Mouse (Mus musculus) hindbrain, embryonic 11.5 days (tissue): Measurements from ENCODE around the gene Ablim1. TPM values are rescaled to one million over a fixed set of nuclear protein-coding genes. Genes with fewer than 3 reads are reported as not detected.

Experiments
- ATAC-seq: fragments of 200-750 bp; cut with Nextera tagmentation; 2 replicates; pipeline ENCODE4 v1.8.0; 2017; ENCODE audit warnings: mild to moderate bottlenecking, moderate TSS enrichment, moderate library complexity; ENCODE audit not compliant: low FRiP score
- DNase-seq: peaks from one replicate; pipeline ENCODE4 v3.0.0-alpha.2; 2015; ENCODE audit warnings: low spot score
- H3K27ac ChIP-seq: fragments of 300-500 bp; sonication (generic); 2 replicates; pipeline ENCODE4 v1.5.1; 2014; ENCODE audit warnings: mild to moderate bottlenecking, low read depth, low read length
- H3K27me3 ChIP-seq: fragments of 300-500 bp; sonication (generic); 2 replicates; pipeline ENCODE4 v1.6.1; 2014; ENCODE audit warnings: mild to moderate bottlenecking, low read length, moderate library complexity, mixed read lengths; ENCODE audit not compliant: control insufficient read depth, insufficient read depth
- H3K36me3 ChIP-seq: fragments of 300-500 bp; sonication (generic); 2 replicates; pipeline ENCODE4 v1.6.1; 2014; ENCODE audit warnings: mild to moderate bottlenecking, low read length, moderate library complexity, mixed read lengths; ENCODE audit not compliant: control insufficient read depth, insufficient read depth
- H3K4me1 ChIP-seq: fragments of 300-500 bp; sonication (generic); replicated peaks from 2 replicates; pipeline ENCODE4 v1.6.1; 2014; ENCODE audit warnings: low read length, mixed read lengths; ENCODE audit not compliant: control insufficient read depth, insufficient read depth
- H3K4me2 ChIP-seq: fragments of 300-500 bp; sonication (generic); replicated peaks from 2 replicates; pipeline ENCODE4 v1.6.1; 2014; ENCODE audit warnings: mild to moderate bottlenecking, low read depth, low read length
- H3K4me3 ChIP-seq: fragments of 300-500 bp; sonication (generic); 2 replicates; pipeline ENCODE4 v1.5.1; 2014; ENCODE audit warnings: low read depth, low read length
- H3K9ac ChIP-seq: fragments of 300-500 bp; sonication (generic); 2 replicates; pipeline ENCODE4 v1.6.1; 2014; ENCODE audit warnings: low read depth, low read length
- H3K9me3 ChIP-seq: fragments of 300-500 bp; sonication (generic); 2 replicates; pipeline ENCODE4 v1.6.1; 2016; ENCODE audit warnings: low read length; ENCODE audit not compliant: control insufficient read depth
- WGBS: fragments of 180-500 bp; shearing (Covaris S2); extraction: QIAGEN DNeasy Blood & Tissue Kit; methylation state at CpG from one replicate; pipeline ENCODE4 v1.1.7; 2014; 5-methylcytosine and 5-hydroxymethylcytosine counted together
- polyA plus RNA-seq: library from polyadenylated mRNA; unstranded; fragments of >200 nt; fragmentation: Nextera tagmentation; extraction: Ambion mirVana; gene quantifications from 2 replicates; pipeline ENCODE4 v1.2.1, GENCODE M21; 2014

Gene Ablim1
- polyA plus RNA-seq, 1 experiment from 2014 or later = 18.6 TPM

DNA sequence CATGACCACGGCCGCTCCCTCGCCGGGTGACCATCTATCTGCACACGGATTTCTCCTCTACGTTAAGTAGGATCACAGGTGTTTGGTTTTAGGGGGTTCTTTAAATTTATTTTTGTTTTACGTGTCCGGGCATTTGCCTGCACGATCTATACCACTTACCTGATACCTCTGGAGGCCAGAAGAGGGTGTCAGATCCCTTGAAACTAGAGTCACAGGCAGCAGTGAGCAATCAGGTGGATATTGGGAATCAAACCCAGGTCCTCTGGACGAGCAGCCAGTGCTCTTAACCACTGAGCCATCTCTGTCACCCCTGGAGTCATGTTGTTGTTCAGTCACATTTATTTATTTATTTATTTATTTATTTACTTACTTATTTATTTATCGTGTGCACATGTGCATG lies 15.6 kb upstream of the Ablim1 start:
- Histone ChIP-seq H3K9ac (no peak overlapping the region), H3K27ac (no peak overlapping the region), H3K4me3 (no peak overlapping the region), H3K36me3 (no peaks in the 10 kb centered on the region), H3K27me3 (no peaks in the 10 kb centered on the region), H3K4me1 (no peaks in the 10 kb centered on the region), H3K9me3 (no peaks in the 10 kb centered on the region), H3K4me2 (no peak overlapping the region)
- 80% methylated on average over 11 of the region's 11 CpGs for WGBS
- no peak for ATAC-seq
- no peak for DNase-seq

DNA sequence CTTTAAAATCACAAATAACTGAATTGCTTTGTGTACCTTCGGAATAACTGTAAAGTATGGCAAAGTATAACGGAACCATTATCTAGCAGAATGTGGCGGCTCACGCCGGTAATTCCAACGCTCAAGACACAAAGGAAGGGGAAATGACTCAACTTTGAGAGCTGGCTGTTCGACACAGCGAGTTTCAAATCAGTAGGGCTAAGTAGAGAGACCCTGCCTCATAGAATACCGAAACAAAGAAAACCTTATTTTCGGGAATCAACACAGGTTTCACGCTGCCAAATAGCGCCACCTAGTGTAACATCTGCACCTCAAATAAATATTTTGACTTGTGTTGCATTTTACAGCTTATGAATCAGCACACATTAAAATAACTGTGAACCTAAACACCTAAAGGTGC lies 14.1 kb upstream of the Ablim1 start:
- peak; percentile 59 for DNase-seq
- no peaks in the 10 kb centered on the region for H3K9me3 ChIP-seq
- no peaks in the 10 kb centered on the region for H3K27me3 ChIP-seq
- no peaks in the 10 kb centered on the region for H3K36me3 ChIP-seq
- H3K9ac ChIP-seq = no peak overlapping the region
- ATAC-seq = no peak
- no peak overlapping the region for H3K4me3 ChIP-seq
- 59% methylated on average over 12 of the region's 12 CpGs for WGBS
- H3K4me2 ChIP-seq = no peak overlapping the region
- no peak overlapping the region for H3K27ac ChIP-seq
- H3K4me1 ChIP-seq = no peaks in the 10 kb centered on the region

DNA sequence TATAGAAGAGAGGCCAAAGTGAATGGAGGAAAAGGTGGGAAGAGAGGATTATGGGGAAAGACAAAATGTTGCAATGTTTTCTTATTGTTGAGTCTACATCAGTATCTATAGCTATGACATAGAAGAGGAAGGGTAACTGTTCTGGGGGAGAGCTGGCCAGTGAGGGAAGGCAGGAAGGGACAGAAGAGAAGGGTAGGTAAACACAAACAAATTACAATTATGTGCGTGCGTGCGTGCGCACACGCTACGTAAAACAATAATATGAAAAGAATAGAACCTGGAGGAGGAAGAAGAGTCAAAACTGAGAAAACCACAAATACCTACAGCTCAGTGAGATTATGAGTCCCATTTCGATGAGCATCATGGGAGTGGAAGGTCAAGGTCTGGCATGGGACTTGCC lies 13.6 kb upstream of the Ablim1 start:
- Histone ChIP-seq H3K27ac (no peak overlapping the region), H3K36me3 (no peaks in the 10 kb centered on the region), H3K9me3 (no peaks in the 10 kb centered on the region), H3K9ac (no peak overlapping the region), H3K4me2 (no peak overlapping the region), H3K4me1 (no peaks in the 10 kb centered on the region), H3K4me3 (no peak overlapping the region), H3K27me3 (no peaks in the 10 kb centered on the region)
- WGBS = 96% methylated on average over 7 of the region's 7 CpGs
- ATAC-seq (no peak), DNase-seq (no peak)

DNA sequence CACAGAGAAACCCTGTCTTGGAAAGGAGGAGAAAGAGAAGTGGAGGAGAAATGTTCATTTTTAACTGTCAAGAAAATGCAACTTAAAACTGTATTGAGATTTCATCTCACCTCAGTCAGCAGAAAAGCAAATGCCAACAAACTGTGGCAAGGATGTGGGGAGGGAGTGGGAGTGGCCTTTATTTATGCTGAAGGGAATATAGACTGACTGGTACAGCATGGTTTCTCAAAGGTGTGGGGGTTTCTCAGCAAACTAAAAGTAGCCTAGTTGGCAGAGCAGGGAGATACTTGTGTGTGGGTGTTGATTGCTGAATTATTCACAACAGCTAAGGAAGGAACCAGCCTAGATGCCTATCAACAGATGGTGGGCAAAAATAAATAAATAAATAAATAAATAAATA lies 13.0 kb upstream of the Ablim1 start:
- ATAC-seq (no peak), DNase-seq (no peak)
- no peaks in the 10 kb centered on the region for H3K9me3 ChIP-seq
- no peak overlapping the region for H3K4me2 ChIP-seq
- no peaks in the 10 kb centered on the region for H3K4me1 ChIP-seq
- H3K36me3 ChIP-seq = no peaks in the 10 kb centered on the region
- no peak overlapping the region for H3K9ac ChIP-seq
- H3K4me3 ChIP-seq = no peak overlapping the region
- no peak overlapping the region for H3K27ac ChIP-seq
- H3K27me3 ChIP-seq = no peaks in the 10 kb centered on the region

DNA sequence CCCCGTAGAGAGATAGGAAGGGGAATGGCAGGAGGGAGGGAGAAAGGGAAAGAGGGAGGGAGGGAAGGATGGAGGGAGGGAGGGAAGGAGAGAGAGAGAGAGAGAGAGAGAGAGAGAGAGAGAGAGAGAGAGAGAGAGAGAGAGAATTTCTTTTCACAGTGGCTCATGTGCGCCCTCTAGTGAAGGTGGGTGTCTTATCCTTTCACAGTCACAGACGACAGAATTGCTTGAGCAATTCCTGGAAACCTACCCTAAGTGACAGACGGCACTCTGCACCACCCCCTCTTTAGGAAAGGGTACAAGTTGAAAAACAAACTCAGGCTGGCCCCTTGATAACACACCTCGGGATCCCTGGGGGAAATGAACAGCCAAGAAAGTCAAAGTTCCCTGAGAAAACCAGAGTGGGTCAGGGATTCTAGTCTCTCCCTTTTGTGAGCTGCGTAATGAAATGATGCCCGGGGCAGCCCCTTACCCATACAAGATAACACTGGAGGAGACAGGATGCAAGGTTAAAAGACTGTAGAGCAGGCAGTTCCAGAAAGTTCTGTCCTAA lies 11.1 kb upstream of the Ablim1 start:
- ATAC-seq = no peak
- peak; percentile 78 for DNase-seq
- Histone ChIP-seq H3K4me3 (no peak overlapping the region), H3K9me3 (no peaks in the 10 kb centered on the region), H3K27ac (no peak overlapping the region), H3K4me2 (no peak overlapping the region), H3K9ac (no peak overlapping the region), H3K27me3 (no peaks in the 10 kb centered on the region), H3K36me3 (no peaks in the 10 kb centered on the region), H3K4me1 (no peaks in the 10 kb centered on the region)
- WGBS = 43% methylated on average over 7 of the region's 7 CpGs

DNA sequence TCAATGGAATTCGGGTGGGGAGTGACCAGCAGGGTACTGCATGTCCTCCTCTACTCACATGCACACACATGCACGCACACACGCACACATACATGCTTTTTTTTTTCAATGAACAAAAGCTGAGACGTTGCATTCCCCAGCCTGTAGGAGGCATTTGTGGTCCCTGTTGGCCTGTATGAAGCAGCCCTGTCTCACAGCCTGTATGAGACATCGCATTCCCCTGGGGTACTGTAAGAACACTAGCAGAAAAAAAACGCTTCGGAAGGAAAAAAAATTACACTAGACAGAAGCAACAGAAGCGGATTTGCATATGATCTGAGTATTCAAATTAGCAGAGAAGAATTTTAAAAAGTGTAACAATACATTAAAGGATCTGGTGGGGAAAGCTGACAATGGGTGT lies 8.4 kb upstream of the Ablim1 start:
- no peak for ATAC-seq
- Histone ChIP-seq H3K36me3 (no peaks in the 10 kb centered on the region), H3K4me3 (no peak overlapping the region), H3K9ac (no peak overlapping the region), H3K27me3 (no peaks in the 10 kb centered on the region), H3K4me2 (no peak overlapping the region), H3K27ac (no peak overlapping the region), H3K4me1 (no peaks in the 10 kb centered on the region), H3K9me3 (no peaks in the 10 kb centered on the region)
- DNase-seq = no peak
- 86% methylated on average over 8 of the region's 8 CpGs for WGBS

DNA sequence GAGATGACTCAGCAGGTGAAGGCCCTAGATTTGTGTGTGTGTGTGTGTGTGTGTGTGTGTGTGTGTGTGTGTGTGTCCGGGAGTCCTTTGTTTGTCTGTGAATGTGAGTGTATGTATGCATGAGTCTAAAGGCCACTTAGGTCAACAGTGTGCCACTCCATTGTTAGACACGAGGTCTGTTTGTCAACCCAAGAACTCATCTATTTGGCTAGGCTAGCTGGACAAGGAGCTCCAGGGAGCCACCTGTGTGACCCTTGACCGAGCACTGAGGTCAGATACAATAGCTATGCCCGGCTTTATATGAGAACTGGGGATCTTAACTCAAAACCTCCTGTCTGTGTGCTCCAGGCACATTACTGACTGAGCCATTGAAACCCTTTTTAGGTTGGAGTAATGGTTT lies 7.8 kb upstream of the Ablim1 start:
- H3K27me3 ChIP-seq = no peaks in the 10 kb centered on the region
- H3K9me3 ChIP-seq = no peaks in the 10 kb centered on the region
- H3K4me2 ChIP-seq = no peak overlapping the region
- H3K27ac ChIP-seq = no peak overlapping the region
- DNase-seq = no peak
- H3K4me3 ChIP-seq = no peak overlapping the region
- ATAC-seq = no peak
- no peaks in the 10 kb centered on the region for H3K4me1 ChIP-seq
- no peaks in the 10 kb centered on the region for H3K36me3 ChIP-seq
- no peak overlapping the region for H3K9ac ChIP-seq
- 62% methylated on average over 3 of the region's 4 CpGs for whole genome bisulfite sequencing

DNA sequence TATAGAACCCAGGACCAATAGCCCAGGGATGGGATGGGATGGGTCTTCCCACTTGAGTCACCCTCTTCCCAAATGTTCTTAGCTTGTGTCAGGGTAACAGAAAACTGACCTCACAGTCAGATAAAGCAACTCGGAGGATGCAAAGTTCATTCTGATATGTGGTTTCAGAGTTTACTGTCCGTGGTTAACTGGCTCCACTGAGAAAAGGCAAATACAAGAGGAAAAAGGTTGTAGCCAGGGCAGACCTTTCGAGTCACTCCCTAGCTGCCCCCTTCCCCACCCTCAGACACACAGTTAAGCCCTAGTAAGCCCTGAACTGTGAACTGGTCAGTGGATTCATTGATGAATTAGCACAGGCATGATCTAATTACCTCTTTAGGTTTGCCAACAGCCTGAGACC lies 7.1 kb upstream of the Ablim1 start:
- Histone ChIP-seq H3K36me3 (no peaks in the 10 kb centered on the region), H3K4me2 (no peak overlapping the region), H3K4me3 (no peak overlapping the region), H3K27me3 (no peaks in the 10 kb centered on the region), H3K9ac (no peak overlapping the region), H3K27ac (no peak overlapping the region), H3K9me3 (no peaks in the 10 kb centered on the region), H3K4me1 (no peaks in the 10 kb centered on the region)
- ATAC-seq (no peak), DNase-seq (no peak)
- 91% methylated on average over 3 of the region's 3 CpGs for WGBS

DNA sequence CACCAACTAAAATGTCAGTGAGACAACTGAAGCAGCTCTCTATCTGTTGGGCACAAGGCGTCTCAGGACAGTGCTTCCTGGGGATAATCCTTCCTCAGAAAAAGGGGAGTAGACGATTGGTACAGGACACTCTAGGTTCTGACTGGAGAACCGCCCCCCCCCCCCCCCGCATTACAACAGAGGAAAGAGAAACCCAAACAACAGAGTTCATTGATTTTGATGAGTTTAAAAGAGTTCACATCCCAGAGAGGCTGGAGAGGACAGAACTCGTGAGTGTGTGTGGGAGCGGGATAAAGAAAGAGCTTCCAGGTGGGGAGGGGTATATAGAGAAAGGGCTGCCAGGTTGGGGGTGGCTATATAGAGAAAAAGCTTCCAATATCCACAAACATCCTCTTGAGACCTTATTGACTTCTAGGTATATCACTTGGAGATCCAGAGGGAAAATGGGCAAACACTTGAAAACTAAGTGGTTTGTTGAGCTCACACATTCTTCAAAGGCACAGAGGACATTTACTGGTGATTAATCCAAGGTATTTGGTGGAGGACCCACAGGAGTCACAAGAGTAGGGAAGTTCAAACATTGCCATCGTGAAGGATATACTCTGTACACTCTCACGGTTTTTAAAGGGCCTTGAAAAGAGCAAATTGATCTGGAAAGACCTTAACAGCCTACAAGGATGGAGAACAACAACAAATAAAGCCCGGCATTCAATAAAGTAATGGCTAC lies 6.1 kb upstream of the Ablim1 start:
- no peak overlapping the region for H3K4me3 ChIP-seq
- ATAC-seq (no peak), DNase-seq (no peak)
- 81% methylated on average over 9 of the region's 9 CpGs for WGBS
- H3K4me1 ChIP-seq = no peaks in the 10 kb centered on the region
- H3K27me3 ChIP-seq = no peaks in the 10 kb centered on the region
- H3K36me3 ChIP-seq = no peaks in the 10 kb centered on the region
- no peak overlapping the region for H3K4me2 ChIP-seq
- H3K27ac ChIP-seq = no peak overlapping the region
- H3K9ac ChIP-seq = no peak overlapping the region
- no peaks in the 10 kb centered on the region for H3K9me3 ChIP-seq
